Mouse (Mus musculus) stomach, postnatal 0 days (tissue): Measurements from ENCODE around the gene H2-T22. TPM values are rescaled to one million over a fixed set of nuclear protein-coding genes. Genes with fewer than 3 reads are reported as not detected.
"Not testable (repeated sequence)": the region's sequence is repeated elsewhere in the genome, so short reads cannot be mapped to it uniquely, and the experiment has no call there.

Experiments used
- ATAC-seq: fragments of 200-750 bp; cut with Nextera tagmentation; 2 replicates; pipeline ENCODE4 v1.8.0; 2017; ENCODE audit not compliant: low FRiP score, low TSS enrichment
- DNase-seq: peaks from one replicate; pipeline ENCODE4 v3.0.0-alpha.2; 2016; ENCODE audit warnings: low spot score
- H3K27ac ChIP-seq: fragments of 300-500 bp; sonication (generic); replicated peaks from 2 replicates; pipeline ENCODE4 v1.5.1; 2014; ENCODE audit warnings: mild to moderate bottlenecking, control low read depth
- H3K27me3 ChIP-seq: fragments of 300-500 bp; sonication (generic); 2 replicates; pipeline ENCODE4 v1.6.1; 2014; ENCODE audit warnings: low read length; ENCODE audit not compliant: control insufficient read depth, insufficient read depth
- H3K36me3 ChIP-seq: fragments of 300-500 bp; sonication (generic); 2 replicates; pipeline ENCODE4 v1.6.1; 2014; ENCODE audit warnings: low read length, mixed read lengths; ENCODE audit not compliant: control insufficient read depth, insufficient read depth
- H3K4me1 ChIP-seq: fragments of 300-500 bp; sonication (generic); replicated peaks from 2 replicates; pipeline ENCODE4 v1.6.1; 2014; ENCODE audit warnings: antibody characterized with exemption; ENCODE audit not compliant: control insufficient read depth, insufficient read depth
- H3K4me2 ChIP-seq: fragments of 300-500 bp; sonication (generic); replicated peaks from 2 replicates; pipeline ENCODE4 v1.6.1; 2014; ENCODE audit warnings: low read depth, mild to moderate bottlenecking, control low read depth, moderate library complexity
- H3K4me3 ChIP-seq: fragments of 300-500 bp; sonication (generic); 2 replicates; pipeline ENCODE4 v1.5.1; 2014; ENCODE audit warnings: low read depth, low read length, control low read depth
- H3K9ac ChIP-seq: fragments of 300-500 bp; sonication (generic); 2 replicates; pipeline ENCODE4 v1.6.1; 2014; ENCODE audit warnings: mild to moderate bottlenecking, low read length, control low read depth, mixed read lengths
- H3K9me3 ChIP-seq: fragments of 300-500 bp; sonication (generic); 2 replicates; pipeline ENCODE4 v1.6.1; 2016; ENCODE audit warnings: low read length; ENCODE audit not compliant: control insufficient read depth
- CTCF ChIP-seq: IDR thresholded peaks from 2 replicates; pipeline ENCODE4 v1.5.1; 2016; ENCODE audit warnings: antibody characterized with exemption, low read depth, mild to moderate bottlenecking, moderate library complexity
- WGBS: fragments of 180-500 bp; shearing (Covaris S2); extraction: QIAGEN DNeasy Blood & Tissue Kit; methylation state at CpG from one replicate; pipeline ENCODE4 v1.1.7; 2014; 5-methylcytosine and 5-hydroxymethylcytosine counted together
- polyA plus RNA-seq: library from polyadenylated mRNA; unstranded; fragments of >200 nt; fragmentation: Nextera tagmentation; extraction: Ambion mirVana; gene quantifications from 2 replicates; pipeline ENCODE4 v1.2.1, GENCODE M21; 2015

H2-T22 gene
- polyA plus RNA-seq, 1 experiment from 2014 or later = 18.9 TPM

DNA sequence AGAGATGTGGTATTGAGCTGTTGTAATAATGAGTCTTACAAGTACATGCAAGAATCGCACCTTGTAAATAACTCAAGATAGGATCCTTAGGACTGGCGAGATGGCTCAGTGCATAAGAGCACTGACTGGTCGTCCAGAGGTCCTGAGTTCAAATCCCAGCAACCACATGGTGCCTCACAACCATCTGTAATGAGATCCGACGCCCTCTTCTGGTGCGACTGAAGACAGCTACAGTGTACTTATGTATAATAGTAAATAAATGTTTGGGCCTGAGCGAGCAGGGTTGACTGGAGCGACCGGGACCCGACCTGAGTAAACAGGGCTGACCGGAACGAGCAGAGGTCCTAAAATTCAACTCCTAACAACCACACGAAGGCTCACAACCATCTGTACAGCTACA lies 6.4 kb downstream of the H2-T22 start:
- TF ChIP-seq CTCF = peak; percentile 25; the same call in 1 of the 2 replicates
- not testable (repeated sequence) for H3K27ac ChIP-seq, H3K4me2 ChIP-seq, H3K27me3 ChIP-seq, H3K9ac ChIP-seq, ATAC-seq, H3K4me3 ChIP-seq, H3K4me1 ChIP-seq, H3K36me3 ChIP-seq, DNase-seq, H3K9me3 ChIP-seq
- WGBS = 80% methylated on average over 13 of the region's 13 CpGs

- H3K27me3 ChIP-seq, H3K27ac ChIP-seq, H3K4me3 ChIP-seq, H3K36me3 ChIP-seq, H3K9ac ChIP-seq, H3K9me3 ChIP-seq, H3K4me1 ChIP-seq, H3K4me2 ChIP-seq: not testable (repeated sequence)
- peak; percentile 68 for TF ChIP-seq CTCF
- peak; percentile 77 for ATAC-seq
- peak; percentile 40 for DNase-seq
- WGBS = 28% methylated on average over 3 of the region's 3 CpGs
These were observed 7.4 kb downstream of the H2-T22 start for GRCm38 (mm10) chr17:36035010-36035638.

- not testable (repeated sequence) for H3K9me3 ChIP-seq, H3K27ac ChIP-seq, H3K27me3 ChIP-seq, H3K36me3 ChIP-seq, DNase-seq, H3K4me3 ChIP-seq, H3K4me2 ChIP-seq, H3K4me1 ChIP-seq, H3K9ac ChIP-seq
- 0 out of 2 replicates have a peak, but pooled peaks have one; percentile 30 for ATAC-seq
- WGBS = 48% methylated on average over 3 of the region's 3 CpGs
These were observed 8.0 kb downstream of the H2-T22 start for GRCm38 (mm10) chr17:36034524-36034923.

DNA sequence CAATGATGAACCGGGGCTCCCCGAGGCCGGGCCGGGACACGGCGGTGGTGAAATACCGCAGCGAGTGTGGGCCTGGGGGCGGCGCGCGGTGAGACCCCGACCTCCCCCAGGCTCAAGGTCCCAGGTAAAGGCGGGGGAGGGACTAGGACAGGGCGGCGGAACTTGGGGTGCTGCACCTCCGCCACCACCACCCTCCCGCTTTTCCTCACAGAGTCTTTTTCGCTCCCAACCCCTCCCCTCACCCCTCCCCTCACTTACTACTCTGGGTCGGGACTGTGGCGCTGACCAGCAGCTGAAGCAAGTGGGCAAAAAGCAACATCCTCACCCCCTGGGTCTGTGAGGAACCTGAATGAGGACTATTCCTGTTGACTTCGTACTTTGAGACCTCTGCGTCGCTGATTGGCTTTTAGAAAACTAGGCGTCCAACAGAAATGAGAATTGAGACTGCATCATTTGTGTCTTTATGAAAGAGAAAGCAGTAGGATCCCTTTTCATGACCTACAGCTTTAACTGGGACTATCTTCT lies 10.1 kb downstream of the H2-T22 start, which contains the start of gene H2-T23:
H2-T23 (minus strand) TSS at position 505 of the 525 bp plus-strand sequence.
- H3K36me3 ChIP-seq, H3K4me1 ChIP-seq, H3K27me3 ChIP-seq, H3K9me3 ChIP-seq: not testable (repeated sequence)
- peak within 1 kb of the TSS; percentile 13; the same call in 1 of the 2 replicates for H3K27ac ChIP-seq
- peak within 1 kb of the TSS; percentile 70 for H3K9ac ChIP-seq
- WGBS = under 1% methylated on average over 25 of the region's 25 CpGs
- peak within 1 kb of the TSS; percentile 56 for H3K4me3 ChIP-seq
- peak within 1 kb of the TSS; percentile 82 for H3K4me2 ChIP-seq
- DNase-seq (peak; percentile 56), ATAC-seq (peak; percentile 38)

DNA sequence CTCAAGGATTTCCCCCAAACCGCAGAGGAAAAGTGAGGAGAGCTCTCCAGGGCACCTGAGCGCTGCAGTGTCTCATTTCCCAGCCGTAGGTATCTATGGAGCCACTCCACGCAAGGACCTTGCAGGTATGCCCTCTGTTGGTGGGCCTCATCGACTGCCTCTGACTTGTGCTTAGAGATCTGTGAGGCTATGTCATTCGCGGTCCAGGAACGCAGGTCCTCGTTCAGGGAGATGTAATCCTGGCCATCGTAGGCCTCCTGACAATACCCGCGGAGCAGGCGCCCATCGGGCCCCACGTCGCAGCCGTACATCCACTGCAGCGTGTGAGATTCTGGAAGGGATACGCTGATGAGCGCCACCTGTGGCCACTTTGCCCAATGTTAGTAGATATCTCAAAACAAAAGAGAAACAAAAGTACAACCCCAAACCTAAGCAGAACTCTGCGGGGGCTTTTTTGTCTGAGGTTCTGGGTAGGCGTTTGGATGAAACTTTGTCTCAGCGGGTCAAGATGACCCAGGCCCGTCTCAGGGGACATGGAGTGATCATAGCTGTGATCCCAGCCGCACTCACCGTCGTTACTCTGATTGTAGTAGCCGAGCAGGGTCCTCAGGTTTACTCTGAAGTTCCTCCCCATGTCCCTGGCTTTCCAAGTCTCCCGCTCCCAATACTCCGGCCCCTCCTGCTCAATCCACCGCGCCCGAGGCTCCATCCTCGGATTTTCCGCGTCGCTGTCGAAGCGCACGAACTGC lies 10.8 kb downstream of the H2-T22 start:
- H3K9ac ChIP-seq = peak overlapping the region; percentile 70

GRCm38 (mm10) chr17:36030703-36031582 lies 11.6 kb downstream of the H2-T22 start:
- not testable (repeated sequence) for H3K9ac ChIP-seq, H3K36me3 ChIP-seq, H3K4me1 ChIP-seq, H3K27me3 ChIP-seq, H3K27ac ChIP-seq, DNase-seq, ATAC-seq, H3K9me3 ChIP-seq
- WGBS = 64% methylated on average over 8 of the region's 8 CpGs
- Histone ChIP-seq H3K4me3 (peak overlapping the region; percentile 56), H3K4me2 (peak overlapping the region; percentile 82)

More for the DNA sequence above, 10.8 kb downstream of the H2-T22 start:
- H3K27me3 ChIP-seq, H3K9me3 ChIP-seq, H3K4me1 ChIP-seq, H3K36me3 ChIP-seq: not testable (repeated sequence)
- H3K4me2 ChIP-seq = peak overlapping the region; percentile 82
- H3K4me3 ChIP-seq = peak overlapping the region; percentile 56
- TF ChIP-seq CTCF = peak; percentile 64
- WGBS = 2% methylated on average over 40 of the region's 40 CpGs
- peak; percentile 47 for DNase-seq
- H3K27ac ChIP-seq = 0 out of 2 replicates have a peak overlapping the region, but pooled peaks have one; percentile 13
- peak; percentile 62 for ATAC-seq

- not testable (repeated sequence) for H3K27ac ChIP-seq, H3K9me3 ChIP-seq, H3K4me2 ChIP-seq, ATAC-seq, H3K4me3 ChIP-seq, H3K4me1 ChIP-seq, H3K9ac ChIP-seq, H3K36me3 ChIP-seq, H3K27me3 ChIP-seq
- DNase-seq = peak; percentile 36
- WGBS = 49% methylated on average over 2 of the region's 4 CpGs
These were observed 12.4 kb downstream of the H2-T22 start for GRCm38 (mm10) chr17:36030046-36030702.
